Mouse (Mus musculus): Measurements from ENCODE around the gene Emsy. TPM values are rescaled to one million over a fixed set of nuclear protein-coding genes. Genes with fewer than 3 reads are reported as not detected.

The Emsy gene
- polyA plus RNA-seq, 1 experiment from 2014 or later = 64.3 TPM

GRCm38 (mm10) chr7:98558128-98558921 is 98.3 kb downstream of the Emsy start:
- DNase-seq (ENCODE audit: low spot score) = no peak
- Histone ChIP-seq H3K36me3 (ENCODE audit: control insufficient read depth, insufficient read depth, low read length) (no peaks in the 10 kb centered on the region), H3K9ac (ENCODE audit: low read length) (no peak overlapping the region), H3K4me2 (ENCODE audit: low read depth, severe bottlenecking) (no peak overlapping the region), H3K27ac (replicated peaks; ENCODE audit: low read depth, low read length) (no peak overlapping the region), H3K4me1 (ENCODE audit: control insufficient read depth, insufficient read depth, low read length) (no peaks in the 10 kb centered on the region), H3K4me3 (ENCODE audit: low read depth, low read length) (no peak overlapping the region), H3K9me3 (ENCODE audit: control insufficient read depth, low read length) (no peaks in the 10 kb centered on the region), H3K27me3 (ENCODE audit: control insufficient read depth, insufficient read depth, low read length) (no peaks in the 10 kb centered on the region)
- ATAC-seq (ENCODE audit: insufficient number of reproducible peaks, low FRiP score, low TSS enrichment, low read depth) = no peak
- 74% methylated on average over 9 of the region's 9 CpGs for WGBS

DNA sequence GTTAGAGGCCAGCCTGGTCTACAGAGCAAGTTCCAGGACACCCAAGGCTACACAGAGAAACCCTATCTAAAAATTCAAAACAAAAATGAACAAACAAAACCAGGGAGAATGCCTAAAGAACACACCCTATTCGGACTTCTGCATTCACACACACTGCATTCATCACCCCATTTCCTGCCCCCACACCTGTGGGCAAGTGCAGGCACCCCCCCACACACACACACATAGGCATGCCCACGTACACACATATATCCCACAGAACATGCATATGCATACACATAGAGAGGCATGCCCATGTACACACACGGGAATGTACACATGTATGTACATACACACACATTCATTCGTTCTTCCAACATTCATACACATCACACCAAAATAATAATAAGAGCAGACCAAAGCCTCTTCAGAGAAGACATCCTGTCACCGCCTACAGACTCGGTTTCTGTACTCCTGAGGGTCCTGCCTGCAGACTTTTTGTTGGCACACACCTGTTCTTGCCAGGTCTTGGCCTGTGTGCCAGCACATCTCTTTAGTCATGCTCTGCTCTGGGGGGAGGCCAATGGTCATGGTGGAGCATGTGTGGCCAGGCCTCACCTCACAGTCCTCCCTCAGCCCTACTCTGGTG is 99.7 kb downstream of the Emsy start:
- 90% methylated on average over 6 of the region's 6 CpGs for WGBS
- Histone ChIP-seq H3K9me3 (ENCODE audit: control insufficient read depth, low read length) (no peaks in the 10 kb centered on the region), H3K27ac (replicated peaks; ENCODE audit: low read depth, low read length) (no peak overlapping the region), H3K9ac (ENCODE audit: low read length) (no peak overlapping the region), H3K4me3 (ENCODE audit: low read depth, low read length) (no peak overlapping the region), H3K36me3 (ENCODE audit: control insufficient read depth, insufficient read depth, low read length) (no peaks in the 10 kb centered on the region), H3K27me3 (ENCODE audit: control insufficient read depth, insufficient read depth, low read length) (no peaks in the 10 kb centered on the region), H3K4me2 (ENCODE audit: low read depth, severe bottlenecking) (no peak overlapping the region), H3K4me1 (ENCODE audit: control insufficient read depth, insufficient read depth, low read length) (no peaks in the 10 kb centered on the region)
- ATAC-seq (ENCODE audit: insufficient number of reproducible peaks, low FRiP score, low TSS enrichment, low read depth) (no peak), DNase-seq (ENCODE audit: low spot score) (no peak)

- no peak overlapping the region for H3K4me3 ChIP-seq (ENCODE audit: low read depth, low read length)
- ATAC-seq (ENCODE audit: insufficient number of reproducible peaks, low FRiP score, low TSS enrichment, low read depth) = no peak
- no peak for DNase-seq (ENCODE audit: low spot score)
Observed at GRCm38 (mm10) chr7:98551041-98551440, 105.5 kb downstream of the Emsy start.

GRCm38 (mm10) chr7:98550596-98550995 is 106.0 kb downstream of the Emsy start:
- H3K4me1 ChIP-seq (ENCODE audit: control insufficient read depth, insufficient read depth, low read length) = no peaks in the 10 kb centered on the region
- DNase-seq (ENCODE audit: low spot score) (no peak), ATAC-seq (ENCODE audit: insufficient number of reproducible peaks, low FRiP score, low TSS enrichment, low read depth) (no peak)
- no peaks in the 10 kb centered on the region for H3K27me3 ChIP-seq (ENCODE audit: control insufficient read depth, insufficient read depth, low read length)
- no peak overlapping the region for H3K4me2 ChIP-seq (ENCODE audit: low read depth, severe bottlenecking)
- H3K9me3 ChIP-seq (ENCODE audit: control insufficient read depth, low read length) = no peaks in the 10 kb centered on the region
- H3K4me3 ChIP-seq (ENCODE audit: low read depth, low read length) = no peak overlapping the region
- WGBS = 36% methylated on average over 2 of the region's 2 CpGs
- no peaks in the 10 kb centered on the region for H3K36me3 ChIP-seq (ENCODE audit: control insufficient read depth, insufficient read depth, low read length)
- H3K27ac ChIP-seq (replicated peaks; ENCODE audit: low read depth, low read length) = no peak overlapping the region
- no peak overlapping the region for H3K9ac ChIP-seq (ENCODE audit: low read length)

More at GRCm38 (mm10) chr7:98551041-98551440, 105.5 kb downstream of the Emsy start:
- no peak overlapping the region for H3K9ac ChIP-seq (ENCODE audit: low read length)
- no peaks in the 10 kb centered on the region for H3K4me1 ChIP-seq (ENCODE audit: control insufficient read depth, insufficient read depth, low read length)
- no peaks in the 10 kb centered on the region for H3K36me3 ChIP-seq (ENCODE audit: control insufficient read depth, insufficient read depth, low read length)
- H3K27ac ChIP-seq (replicated peaks; ENCODE audit: low read depth, low read length) = no peak overlapping the region
- WGBS = 63% methylated on average over 3 of the region's 3 CpGs
- H3K4me2 ChIP-seq (ENCODE audit: low read depth, severe bottlenecking) = no peak overlapping the region
- no peaks in the 10 kb centered on the region for H3K9me3 ChIP-seq (ENCODE audit: control insufficient read depth, low read length)
- no peaks in the 10 kb centered on the region for H3K27me3 ChIP-seq (ENCODE audit: control insufficient read depth, insufficient read depth, low read length)

DNA sequence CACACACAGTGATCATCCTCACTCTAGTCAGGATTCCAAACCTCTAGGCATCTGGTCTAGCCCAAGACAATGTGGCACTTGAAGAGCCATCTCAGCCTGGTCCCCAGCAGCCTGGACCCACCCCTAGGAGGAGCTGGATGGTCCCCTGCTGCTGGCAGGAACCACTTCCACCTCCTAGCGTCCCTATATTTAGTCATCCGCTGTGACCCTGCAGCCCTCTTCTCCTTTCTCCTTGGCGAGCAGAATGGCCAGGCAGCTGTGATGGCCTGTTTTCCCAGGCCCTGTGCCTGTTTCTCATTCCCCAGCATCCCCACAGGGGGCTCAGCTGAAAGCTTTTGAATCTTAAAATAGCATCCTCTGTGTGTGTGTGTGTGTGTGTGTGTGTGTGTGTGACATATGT is 107.7 kb downstream of the Emsy start:
- ATAC-seq (ENCODE audit: insufficient number of reproducible peaks, low FRiP score, low TSS enrichment, low read depth) (no peak), DNase-seq (ENCODE audit: low spot score) (no peak)
- Histone ChIP-seq H3K4me3 (ENCODE audit: low read depth, low read length) (no peak overlapping the region), H3K9ac (ENCODE audit: low read length) (no peak overlapping the region), H3K4me1 (ENCODE audit: control insufficient read depth, insufficient read depth, low read length) (peaks cover 3% of the 10 kb centered on the region; the same call in 1 of the 2 replicates), H3K9me3 (ENCODE audit: control insufficient read depth, low read length) (no peaks in the 10 kb centered on the region), H3K4me2 (ENCODE audit: low read depth, severe bottlenecking) (no peak overlapping the region), H3K36me3 (ENCODE audit: control insufficient read depth, insufficient read depth, low read length) (no peaks in the 10 kb centered on the region), H3K27ac (replicated peaks; ENCODE audit: low read depth, low read length) (no peak overlapping the region), H3K27me3 (ENCODE audit: control insufficient read depth, insufficient read depth, low read length) (no peaks in the 10 kb centered on the region)
- WGBS = 40% methylated on average over 3 of the region's 3 CpGs

- no peaks in the 10 kb centered on the region for H3K27me3 ChIP-seq (ENCODE audit: control insufficient read depth, insufficient read depth, low read length)
- H3K27ac ChIP-seq (replicated peaks; ENCODE audit: low read depth, low read length) = no peak overlapping the region
- no peaks in the 10 kb centered on the region for H3K9me3 ChIP-seq (ENCODE audit: control insufficient read depth, low read length)
- ATAC-seq (ENCODE audit: insufficient number of reproducible peaks, low FRiP score, low TSS enrichment, low read depth) (no peak), DNase-seq (ENCODE audit: low spot score) (no peak)
- H3K4me3 ChIP-seq (ENCODE audit: low read depth, low read length) = no peak overlapping the region
- no peak overlapping the region for H3K4me2 ChIP-seq (ENCODE audit: low read depth, severe bottlenecking)
- H3K4me1 ChIP-seq (ENCODE audit: control insufficient read depth, insufficient read depth, low read length) = peaks cover 11% of the 10 kb centered on the region; the same call in 1 of the 2 replicates
- WGBS = 55% methylated on average over 3 of the region's 3 CpGs
- no peaks in the 10 kb centered on the region for H3K36me3 ChIP-seq (ENCODE audit: control insufficient read depth, insufficient read depth, low read length)
- H3K9ac ChIP-seq (ENCODE audit: low read length) = no peak overlapping the region
Observed at GRCm38 (mm10) chr7:98544556-98544955, 112.0 kb downstream of the Emsy start.

GRCm38 (mm10) chr7:98543853-98544370 is 112.7 kb downstream of the Emsy start:
- H3K27me3 ChIP-seq (ENCODE audit: control insufficient read depth, insufficient read depth, low read length) = no peaks in the 10 kb centered on the region
- no peak overlapping the region for H3K9ac ChIP-seq (ENCODE audit: low read length)
- H3K4me2 ChIP-seq (ENCODE audit: low read depth, severe bottlenecking) = no peak overlapping the region
- H3K36me3 ChIP-seq (ENCODE audit: control insufficient read depth, insufficient read depth, low read length) = no peaks in the 10 kb centered on the region
- no peak for DNase-seq (ENCODE audit: low spot score)
- peaks cover 11% of the 10 kb centered on the region; the same call in 1 of the 2 replicates for H3K4me1 ChIP-seq (ENCODE audit: control insufficient read depth, insufficient read depth, low read length)
- no peak overlapping the region for H3K4me3 ChIP-seq (ENCODE audit: low read depth, low read length)
- H3K27ac ChIP-seq (replicated peaks; ENCODE audit: low read depth, low read length) = no peak overlapping the region
- no peak for ATAC-seq (ENCODE audit: insufficient number of reproducible peaks, low FRiP score, low TSS enrichment, low read depth)
- H3K9me3 ChIP-seq (ENCODE audit: control insufficient read depth, low read length) = no peaks in the 10 kb centered on the region
- WGBS = 29% methylated on average over 11 of the region's 11 CpGs

DNA sequence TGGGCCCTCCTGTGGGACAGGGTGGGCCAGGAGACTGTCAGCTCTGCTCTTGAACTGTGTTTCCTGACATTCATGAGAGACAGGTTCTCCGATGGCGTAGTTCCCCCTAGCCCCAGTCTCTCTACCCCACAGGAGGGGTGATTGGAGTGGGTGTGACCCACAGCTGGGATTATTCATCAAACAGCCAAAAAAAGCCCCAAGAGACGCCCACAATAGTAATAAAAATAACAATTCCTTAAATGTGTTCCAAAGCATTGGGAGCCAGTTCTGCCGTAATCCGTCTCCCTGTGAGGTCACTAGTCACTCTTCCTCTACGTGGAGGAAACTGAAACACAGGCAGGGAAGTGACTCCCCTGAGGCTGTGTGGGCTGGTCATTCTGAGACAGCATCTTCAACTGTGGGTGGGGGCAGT is 113.8 kb downstream of the Emsy start:
- no peak for ATAC-seq (ENCODE audit: insufficient number of reproducible peaks, low FRiP score, low TSS enrichment, low read depth)
- H3K27ac ChIP-seq (replicated peaks; ENCODE audit: low read depth, low read length) = no peak overlapping the region
- H3K4me3 ChIP-seq (ENCODE audit: low read depth, low read length) = no peak overlapping the region
- H3K36me3 ChIP-seq (ENCODE audit: control insufficient read depth, insufficient read depth, low read length) = no peaks in the 10 kb centered on the region
- 73% methylated on average over 6 of the region's 6 CpGs for WGBS
- H3K27me3 ChIP-seq (ENCODE audit: control insufficient read depth, insufficient read depth, low read length) = no peaks in the 10 kb centered on the region
- H3K4me2 ChIP-seq (ENCODE audit: low read depth, severe bottlenecking) = no peak overlapping the region
- H3K9ac ChIP-seq (ENCODE audit: low read length) = no peak overlapping the region
- DNase-seq (ENCODE audit: low spot score) = no peak
- peaks cover 11% of the 10 kb centered on the region; the same call in 1 of the 2 replicates for H3K4me1 ChIP-seq (ENCODE audit: control insufficient read depth, insufficient read depth, low read length)
- no peaks in the 10 kb centered on the region for H3K9me3 ChIP-seq (ENCODE audit: control insufficient read depth, low read length)
